Mouse (Mus musculus) spleen, adult 18-20 months (tissue): ENCODE measurements around the gene Aph1c.
"Not testable (repeated sequence)": the region's sequence is repeated elsewhere in the genome, so short reads cannot be mapped to it uniquely, and the experiment has no call there.

ENCODE experiments used
- DNase-seq, 2 experiments: peaks; one replicate each; pipeline ENCODE4 v3.0.0; 2022; ENCODE audit warnings: mixed read lengths in 2 of 2

Aph1c gene

DNA sequence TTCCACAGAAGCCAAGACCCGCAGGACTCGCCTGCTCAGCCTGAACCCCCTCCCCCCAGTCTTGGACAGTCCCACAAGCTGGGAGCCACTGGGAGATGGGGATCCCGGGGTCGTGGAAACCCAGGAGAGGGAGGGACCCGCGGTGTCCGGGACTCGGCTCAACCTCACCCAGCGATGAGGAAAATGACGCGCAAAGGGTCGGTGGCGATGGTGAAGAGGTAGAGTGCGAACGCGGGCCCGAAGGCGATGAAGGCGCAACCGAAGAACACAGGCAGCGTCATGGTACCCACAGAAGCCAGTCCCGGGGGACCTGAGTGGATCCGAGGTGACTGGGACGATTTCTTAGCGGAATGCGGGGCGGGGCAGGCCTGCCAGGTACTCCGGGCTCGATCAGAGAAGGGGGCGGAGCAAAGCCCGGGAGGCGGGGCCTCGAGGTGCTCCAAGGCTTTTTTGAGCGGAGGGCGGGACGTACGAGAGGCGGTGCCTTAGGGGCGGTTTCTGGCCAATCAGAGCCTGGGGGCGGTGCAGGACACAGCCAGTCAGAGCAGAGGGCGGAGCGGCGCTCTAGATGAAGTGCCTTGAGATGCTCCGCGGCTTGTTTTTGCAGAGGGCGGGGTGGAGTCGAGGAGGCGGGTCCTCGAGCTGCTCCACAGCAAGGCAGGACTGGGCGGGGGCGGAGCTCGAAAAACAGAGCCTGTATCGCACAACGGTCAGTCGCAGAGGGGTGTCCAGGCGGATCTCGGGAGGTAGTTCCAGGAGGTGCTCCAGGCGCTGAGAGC is at the start of gene Aph1c:
Aph1c (minus strand) TSS at position 409 of the 779 bp plus-strand sequence.
- DNase-seq = peak; percentile 98 to 100

DNA sequence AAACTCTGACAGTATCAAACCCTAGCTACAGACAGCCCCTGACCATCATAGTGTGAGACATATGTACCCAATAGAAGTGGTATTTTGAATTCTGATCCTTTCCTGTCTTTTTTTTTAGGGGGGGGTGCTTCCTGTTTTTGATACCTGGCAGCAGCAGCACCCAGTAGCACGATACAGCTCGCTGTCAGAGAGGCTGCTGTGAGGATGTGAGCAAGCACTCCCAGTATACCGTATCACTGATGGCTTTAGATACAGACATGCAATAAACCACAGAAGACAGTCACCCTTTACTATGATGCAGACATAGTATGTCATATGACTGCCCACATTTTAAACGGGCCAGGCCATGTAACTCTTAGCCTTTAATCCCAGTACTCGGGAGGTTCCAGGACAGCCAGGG is 49.0 kb upstream of the Aph1c start:
- DNase-seq = no peak

DNA sequence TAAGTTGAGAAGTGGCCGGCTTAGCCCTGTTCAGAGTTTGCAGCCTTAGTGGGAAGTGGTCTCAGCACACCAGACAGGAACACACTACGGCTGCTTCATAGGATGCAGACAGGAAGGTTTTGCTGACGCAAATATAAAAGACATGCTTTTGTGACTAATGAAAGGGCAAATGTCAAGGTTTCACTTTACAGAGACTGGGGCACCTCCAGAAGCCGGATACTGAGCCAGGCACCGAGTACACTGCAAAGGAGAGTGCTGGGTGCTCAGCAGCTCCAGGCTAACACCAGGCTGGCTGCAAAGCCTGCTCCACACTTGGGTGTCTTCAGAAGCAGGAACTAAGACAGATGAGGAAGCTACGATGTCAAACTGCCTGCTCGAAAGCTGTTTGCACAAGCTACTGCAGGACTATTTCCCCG is 47.9 kb upstream of the Aph1c start:
- DNase-seq = peak; percentile 12 to 21

DNA sequence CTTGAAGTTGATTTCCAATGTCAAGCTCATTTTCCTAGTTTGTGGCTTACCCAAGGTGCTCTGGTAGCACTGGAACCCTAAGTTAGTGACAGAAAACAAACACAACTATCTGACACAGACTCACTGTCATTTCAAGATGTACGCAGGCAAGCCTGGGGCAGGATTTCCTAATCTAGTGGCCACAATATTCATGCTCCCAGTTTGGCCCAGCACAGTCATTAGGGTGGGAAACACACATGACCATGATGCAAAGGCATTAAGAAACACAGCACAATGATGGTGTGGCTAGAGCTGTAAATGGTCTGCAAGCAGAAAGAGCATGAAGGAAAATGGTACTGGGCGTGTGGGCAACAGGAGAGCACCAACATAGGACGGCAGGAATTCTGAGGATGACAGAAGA is 47.3 kb upstream of the Aph1c start:
- DNase-seq = no peak

DNA sequence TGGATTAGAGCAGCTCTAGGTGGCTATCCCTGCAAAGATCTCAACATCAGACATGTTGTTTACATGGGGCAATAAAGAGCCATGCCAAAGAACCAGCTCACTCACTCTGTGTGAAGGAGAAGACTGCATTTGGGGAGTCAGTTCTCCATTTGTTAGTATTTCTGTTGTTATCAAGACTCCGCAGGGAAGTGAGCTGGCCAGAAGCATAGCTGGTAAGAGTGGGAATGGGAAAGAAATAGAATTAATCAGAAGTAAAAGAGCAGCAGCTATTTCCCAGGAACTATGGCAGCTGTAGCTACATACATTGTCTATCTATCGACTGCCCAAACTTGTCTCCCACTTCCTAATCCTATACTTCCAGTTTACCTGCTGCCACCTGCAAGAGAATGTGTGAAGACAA is 46.2 kb upstream of the Aph1c start:
- DNase-seq = no peak

DNA sequence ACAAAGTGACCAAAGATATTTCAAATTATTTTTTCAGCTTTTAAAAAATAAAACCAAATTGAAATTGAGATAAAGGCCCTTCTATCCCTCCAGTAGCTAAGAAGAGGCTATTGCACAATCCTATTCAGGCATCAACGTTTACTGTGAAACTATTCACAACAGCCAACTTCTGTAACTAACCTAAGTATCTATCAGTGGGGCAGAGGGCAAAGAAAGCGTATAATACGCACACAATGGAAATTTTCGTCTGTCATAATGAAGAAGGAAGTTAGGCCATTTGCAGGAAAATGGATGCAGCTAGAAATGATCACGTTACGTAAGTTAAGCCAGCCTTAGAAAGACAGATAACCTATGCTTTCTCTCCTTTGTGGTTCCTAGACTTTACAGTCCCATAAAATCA is 45.0 kb upstream of the Aph1c start:
- no peak for DNase-seq

DNA sequence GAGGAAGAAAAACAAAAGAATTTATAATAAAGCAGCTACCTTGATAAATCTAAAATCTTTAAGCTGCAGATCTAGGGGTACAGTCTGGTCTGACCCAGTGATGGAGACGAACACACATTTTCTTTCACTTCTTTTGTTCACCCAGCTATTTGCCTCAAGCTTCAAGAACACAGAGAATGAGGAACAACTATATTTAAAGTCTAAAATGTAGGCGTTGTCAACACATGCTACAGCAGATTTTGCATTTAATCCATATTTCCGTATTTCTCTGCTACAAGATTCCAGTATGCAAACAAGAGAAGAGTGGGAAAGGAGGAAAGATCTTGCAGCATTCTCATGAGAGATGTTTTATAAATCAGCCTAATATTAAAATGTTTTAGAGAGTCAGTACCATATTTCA is 44.4 kb upstream of the Aph1c start:
- no peak for DNase-seq

DNA sequence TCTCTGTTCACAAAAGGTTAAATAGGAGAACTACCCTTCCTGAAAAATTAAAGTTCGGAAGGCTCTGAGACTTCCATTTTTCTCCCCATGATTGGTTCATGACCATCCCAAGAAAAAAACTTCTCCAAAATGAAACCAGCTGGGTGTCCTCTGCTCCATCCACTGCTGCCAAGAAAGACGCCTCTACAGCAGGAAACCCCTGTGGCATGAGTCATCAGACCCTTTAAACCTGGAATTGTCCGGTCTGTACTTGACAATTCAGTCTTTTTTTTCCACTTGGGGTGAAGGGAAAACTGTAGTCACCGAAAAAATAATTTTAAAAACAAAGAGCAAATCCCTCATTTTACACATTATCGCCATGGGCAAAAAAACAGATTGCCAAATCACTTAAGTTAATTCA is 42.1 kb upstream of the Aph1c start:
- DNase-seq = no peak

DNA sequence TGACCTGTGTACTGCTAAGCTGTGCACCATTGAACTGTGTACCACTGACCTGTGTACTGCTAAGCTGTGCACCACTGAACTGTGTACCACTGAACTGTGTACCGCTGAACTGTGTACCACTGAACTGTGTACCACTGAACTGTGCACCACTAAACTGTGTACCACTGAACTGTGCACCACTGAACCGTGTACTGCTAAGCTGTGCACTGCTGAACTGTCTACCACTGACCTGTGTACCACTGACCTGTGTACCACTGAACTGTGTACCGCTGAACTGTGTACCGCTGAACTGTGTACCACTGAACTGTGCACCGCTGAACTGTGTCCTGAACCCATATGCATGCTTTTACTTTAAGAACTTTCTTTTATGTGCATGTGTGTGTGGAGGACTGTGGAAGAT is 39.8 kb upstream of the Aph1c start:
- no peak for DNase-seq

DNA sequence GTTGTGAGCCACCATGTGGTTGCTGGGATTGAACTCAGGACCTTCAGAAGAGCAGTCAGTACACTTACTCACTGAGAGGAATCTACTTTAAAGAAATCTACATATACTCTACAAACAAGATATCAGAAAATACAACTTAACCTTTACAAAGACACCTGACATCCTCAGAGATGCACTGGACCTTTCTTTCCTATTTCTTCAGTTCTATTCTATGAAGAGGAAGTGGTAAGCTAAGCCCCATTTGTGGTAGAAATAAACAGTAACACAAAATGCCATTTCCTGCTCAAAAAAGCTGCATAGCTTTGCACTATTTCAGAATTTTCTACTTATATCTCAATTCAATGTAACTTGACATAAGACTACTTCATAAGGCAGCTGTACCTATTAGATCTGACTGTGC is 39.0 kb upstream of the Aph1c start:
- no peak for DNase-seq

DNA sequence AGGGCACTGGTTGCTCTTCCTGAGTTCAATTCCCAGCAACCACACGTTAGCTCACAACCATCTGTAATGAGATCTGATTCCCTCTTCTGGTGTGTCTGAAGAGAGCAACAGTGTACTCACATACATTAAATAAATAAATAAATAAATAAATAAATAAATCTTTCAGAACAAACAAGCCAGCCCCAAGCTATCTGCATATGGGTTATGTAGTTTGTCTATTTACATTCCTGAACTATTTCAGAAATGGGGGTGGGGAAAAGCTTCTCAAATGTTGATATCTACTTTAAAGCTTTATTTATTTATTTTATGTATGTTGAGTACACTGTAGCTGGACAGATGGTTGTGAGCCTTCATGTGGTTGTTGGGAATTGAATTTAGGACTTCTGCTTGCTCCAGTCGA is 38.5 kb upstream of the Aph1c start:
- not testable (repeated sequence) for DNase-seq

DNA sequence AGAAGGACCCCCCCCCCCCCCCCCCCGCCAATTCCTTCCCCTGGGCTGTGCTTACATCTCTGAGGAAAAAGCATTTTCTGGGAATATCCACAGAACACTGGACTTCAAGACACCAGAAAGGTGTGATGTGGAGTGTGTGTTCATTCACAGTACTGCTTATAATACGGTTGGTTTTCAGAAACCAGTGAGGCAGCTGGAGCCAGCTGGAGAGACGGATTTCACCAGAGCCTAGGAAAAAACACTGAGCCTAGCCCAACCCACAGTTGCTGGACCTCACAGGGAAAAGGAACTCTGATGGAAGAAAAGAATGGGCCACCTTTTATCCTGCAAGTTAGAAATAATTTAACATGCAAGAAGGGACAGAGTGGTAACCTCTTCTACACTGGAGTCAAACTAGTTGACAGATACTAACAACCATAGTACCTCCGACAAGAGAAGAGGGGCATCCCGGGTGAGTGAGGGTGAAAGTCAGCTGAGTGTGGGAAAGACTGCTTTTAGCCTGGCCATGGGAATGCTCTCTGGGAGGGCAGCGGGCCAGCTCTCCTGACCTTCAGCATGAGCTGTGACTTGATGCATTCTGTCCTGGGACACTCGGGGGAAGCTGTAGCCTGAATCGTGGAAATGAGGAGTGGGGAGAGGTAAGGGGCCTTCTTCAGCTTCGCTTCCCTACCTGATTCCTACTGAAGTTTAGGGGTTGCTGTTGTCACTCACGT is 37.6 kb upstream of the Aph1c start:
- DNase-seq = no peak

DNA sequence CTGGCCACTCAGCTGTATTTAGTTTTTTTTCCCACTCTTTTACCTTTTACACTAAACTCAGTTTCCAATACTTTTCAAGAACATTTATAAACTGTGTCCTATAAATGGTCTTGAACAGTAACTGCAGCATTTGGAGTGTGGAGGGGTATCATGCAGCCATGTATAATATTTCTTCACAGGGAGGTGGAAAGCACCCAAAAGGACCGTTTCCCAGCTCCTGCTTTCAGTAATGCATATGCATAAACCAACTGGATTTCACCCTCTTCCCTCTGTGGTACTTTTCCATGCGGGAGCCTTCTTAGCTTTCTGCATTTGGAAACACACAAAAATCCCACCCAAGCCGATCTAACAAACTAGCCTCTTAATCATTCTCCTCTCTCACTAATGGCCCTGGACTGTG is 30.2 kb upstream of the Aph1c start:
- no peak for DNase-seq

DNA sequence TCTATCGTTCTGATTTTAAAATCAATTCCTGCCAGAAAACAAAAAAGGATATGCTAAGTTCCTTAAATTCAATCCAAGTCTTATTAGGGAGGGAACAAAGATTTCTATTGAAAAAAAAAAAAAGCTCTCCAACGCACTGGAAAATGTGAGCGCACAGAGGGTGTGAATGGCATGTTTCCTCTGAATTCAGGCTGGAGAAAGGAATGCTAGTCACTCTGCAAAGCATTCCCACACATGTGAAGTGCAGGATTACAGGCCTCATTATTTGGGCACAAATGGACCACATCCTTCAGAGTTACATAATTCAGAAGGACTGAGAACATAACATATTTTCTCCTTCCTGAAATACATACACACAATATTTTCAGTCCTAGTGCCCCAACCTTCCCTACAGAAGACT is 28.9 kb upstream of the Aph1c start:
- no peak for DNase-seq

DNA sequence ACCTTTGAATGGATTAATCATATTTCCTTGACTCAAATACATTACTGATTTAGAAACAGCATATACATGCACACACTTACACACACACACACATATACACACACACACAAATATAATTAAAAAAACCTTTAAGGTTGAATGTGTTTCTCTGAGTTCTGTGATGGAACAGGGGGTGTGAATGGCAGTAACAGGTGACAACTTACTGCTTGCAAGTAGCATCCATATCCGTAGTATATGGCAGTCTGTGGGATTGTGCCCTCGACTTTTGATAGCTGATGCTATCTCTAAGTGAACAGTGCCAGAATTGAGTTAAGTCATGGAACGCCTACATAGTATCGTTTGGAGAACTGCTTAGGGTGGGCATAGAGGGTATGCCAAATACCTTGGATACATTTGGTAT is 27.7 kb upstream of the Aph1c start:
- no peak for DNase-seq

DNA sequence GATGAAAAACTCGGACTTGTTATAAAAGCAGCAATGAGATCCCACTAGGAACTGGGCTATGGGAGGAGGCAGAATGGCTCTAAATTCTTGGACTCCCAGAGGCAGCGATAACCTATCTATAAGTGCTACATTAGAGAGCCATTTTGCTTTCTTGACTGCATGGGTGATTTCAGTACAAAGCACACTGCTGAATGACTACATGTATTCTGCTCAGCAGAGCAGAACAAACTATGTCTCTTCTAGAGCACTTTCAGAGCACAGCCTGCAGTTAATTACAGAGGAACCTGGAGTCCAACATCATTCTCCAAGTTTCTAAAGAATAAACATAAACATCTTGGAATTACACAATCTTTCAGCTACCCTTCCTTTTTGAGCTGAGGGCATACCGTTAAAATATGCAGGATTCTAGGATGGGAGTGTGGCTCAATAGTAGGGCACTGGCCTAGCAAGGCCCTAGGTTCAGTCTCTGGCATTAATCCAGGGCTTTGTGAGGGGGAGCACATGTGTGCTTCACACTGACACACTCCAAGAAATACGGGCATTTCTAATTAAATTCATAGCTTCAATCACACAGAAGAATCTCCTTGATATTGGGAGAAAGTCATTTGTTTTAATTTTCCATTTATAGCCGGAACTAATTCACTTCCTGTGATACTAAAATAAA is 26.7 kb upstream of the Aph1c start:
- DNase-seq = no peak

DNA sequence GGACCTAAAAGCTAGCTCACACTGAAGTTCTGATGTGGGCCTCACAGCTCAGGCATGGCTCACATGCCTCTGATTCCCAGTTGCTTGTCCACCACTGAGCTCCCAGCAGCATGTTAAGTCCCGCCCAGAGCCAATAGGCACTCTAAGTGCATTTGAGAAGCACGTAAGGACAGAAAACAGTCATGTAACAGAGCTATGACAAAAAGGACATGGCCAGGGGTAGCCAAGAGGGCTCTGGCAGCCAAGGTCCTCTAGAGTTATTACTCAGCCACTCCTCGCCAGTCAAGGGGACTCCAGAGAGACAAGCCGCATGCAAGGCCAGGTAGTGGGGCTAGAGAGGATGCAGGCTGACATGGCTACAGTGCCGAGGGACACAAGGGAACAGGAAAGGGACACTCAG is 25.0 kb upstream of the Aph1c start:
- no peak for DNase-seq

DNA sequence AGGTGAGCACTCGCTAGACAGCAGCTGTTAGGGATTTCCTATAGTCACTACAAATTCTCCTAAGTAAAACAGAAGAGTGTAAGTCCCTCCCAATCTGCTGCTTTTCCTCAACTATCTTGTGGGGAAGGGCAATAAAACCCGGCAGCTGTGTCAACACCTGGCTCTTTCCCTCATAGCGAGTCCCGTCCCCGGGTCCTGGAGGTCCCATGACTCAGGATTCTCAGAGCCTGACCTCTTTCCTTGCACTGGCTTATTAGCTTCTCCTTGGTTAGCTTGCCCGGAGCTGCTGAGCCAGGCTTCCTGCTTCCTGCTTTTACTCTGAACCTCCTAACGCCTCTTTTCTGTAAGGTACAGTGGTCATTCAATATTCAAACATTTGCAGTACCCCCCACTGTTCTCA is 21.3 kb upstream of the Aph1c start:
- no peak for DNase-seq

DNA sequence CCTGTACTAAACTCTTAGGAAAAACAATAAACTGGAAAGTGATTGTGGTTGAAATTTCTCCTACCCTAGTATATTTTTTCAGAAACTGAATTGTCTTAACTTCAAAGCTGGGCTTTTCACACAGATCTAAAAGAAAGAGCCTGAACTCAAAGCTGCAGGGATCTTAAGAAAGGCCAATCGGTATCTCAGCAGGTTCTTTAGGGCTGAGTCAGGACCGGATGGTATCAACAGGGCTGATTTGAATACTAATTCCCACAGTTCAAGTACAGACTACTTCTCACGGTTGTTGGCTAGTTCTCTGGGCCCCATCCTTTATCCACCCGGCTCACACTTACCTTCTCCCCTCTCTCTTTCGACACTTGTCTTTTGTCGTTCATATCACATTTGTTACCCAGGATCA is 18.1 kb upstream of the Aph1c start:
- DNase-seq = no peak

DNA sequence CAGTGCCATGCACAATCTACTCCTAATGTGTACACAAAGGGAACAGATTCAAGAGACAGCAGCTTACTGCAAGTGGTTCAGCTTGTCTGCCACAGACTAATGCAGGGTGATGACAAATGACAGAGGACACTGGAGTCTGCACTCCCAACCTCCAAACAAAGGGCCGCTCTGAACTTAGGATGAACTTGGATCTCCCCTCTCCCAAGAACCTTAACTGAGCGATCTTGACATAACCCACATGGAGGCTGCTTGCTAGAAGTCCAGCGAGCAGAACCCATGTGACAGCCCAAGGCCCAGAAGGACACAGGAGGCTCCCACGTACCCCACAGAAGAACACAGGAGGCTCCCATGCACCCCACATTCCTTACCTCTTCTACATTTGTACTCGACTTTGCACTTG is 16.4 kb upstream of the Aph1c start:
- no peak for DNase-seq

DNA sequence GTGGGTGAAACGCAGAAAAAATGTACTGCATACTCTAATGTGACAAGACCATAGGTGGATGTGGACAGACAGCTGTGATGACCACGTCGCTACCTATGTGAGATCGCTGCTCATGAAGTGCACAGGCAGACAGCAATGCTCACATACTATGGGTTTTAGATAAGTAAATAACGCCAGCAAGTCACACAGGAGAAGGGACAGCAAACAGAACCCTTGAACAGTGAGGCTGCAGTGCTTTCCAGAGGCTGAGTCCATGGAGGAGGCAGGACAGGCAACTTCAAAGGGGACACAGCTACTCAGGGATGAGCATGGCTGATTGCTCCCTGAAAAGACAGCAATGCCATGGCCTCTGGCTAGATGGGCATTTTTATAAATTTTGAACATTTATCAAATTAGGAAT is 12.3 kb upstream of the Aph1c start:
- no peak for DNase-seq

DNA sequence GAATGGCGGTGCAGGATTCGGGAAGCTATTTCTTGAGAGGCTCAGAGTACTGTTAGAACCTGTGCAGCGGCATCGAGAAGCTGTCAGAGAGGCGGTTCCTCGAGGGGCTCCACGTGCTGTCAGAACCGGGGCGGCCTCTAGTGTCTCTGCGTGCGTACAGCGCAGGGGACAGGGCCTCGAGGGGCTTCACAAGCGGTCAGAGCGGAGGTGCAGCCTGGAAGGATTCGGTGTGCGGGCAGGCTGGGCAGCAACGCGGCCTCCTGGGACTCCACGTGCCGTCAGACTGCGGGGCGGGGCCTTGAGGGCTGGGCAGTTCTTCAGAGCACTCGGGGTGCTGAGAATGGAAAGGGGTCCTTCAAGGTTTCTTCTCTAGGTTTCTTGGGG is 563 bp upstream of the Aph1c start:
- no peak for DNase-seq

DNA sequence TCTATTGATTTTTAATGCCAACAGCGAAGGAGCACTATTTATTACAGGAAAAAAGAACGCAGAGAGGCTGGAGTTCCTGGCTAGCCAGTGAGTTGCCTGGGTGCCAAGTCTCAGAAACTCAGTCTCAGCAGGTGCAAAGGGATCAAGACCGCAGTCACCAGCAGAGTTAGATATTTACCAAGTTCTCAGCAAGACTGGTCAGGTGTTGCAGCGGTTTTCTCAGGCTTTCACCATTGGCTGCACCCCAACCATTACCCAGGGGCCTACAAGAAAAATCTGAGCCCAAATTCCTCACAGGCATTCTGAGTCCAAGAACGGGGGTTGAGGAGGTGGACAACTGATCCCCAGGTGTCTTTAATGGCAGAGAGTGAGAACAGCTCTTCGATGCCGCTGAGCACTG is 675 bp downstream of the Aph1c start:
- DNase-seq = peak in 1 of 2 experiments; percentile 9

DNA sequence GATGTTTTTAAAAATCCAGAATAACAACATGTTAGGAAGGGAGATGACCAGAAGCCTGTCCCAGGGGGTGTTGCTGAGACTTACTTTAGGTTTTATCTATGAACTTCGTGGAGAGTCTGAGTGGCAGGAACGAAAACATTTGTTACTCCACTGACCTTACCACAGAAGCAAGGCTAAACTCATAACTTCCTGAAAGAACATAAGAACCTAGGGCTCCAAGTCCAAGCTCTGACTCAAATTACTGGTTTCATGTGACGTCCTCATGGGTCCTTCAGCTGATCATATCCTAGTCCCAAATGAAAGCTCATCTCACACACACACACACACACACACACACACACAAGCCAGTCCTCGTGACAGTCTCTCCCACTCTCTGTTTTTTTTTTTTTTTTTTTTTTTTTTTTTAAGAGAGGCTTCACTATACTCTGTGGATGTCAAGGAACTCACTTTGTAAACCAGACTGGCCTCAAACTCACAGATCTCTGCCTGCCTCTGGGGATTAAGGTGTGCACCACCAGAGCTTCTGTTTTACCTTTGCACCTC is 2.1 kb downstream of the Aph1c start:
- no peak for DNase-seq
